Mouse (Mus musculus) left cerebral cortex, adult 8-10 months (tissue): ENCODE measurements at regions not wholly inside any gene's neighbourhood (a gene's known extent, or its start where the extent isn't known, plus 50 kb on each side); places are given as distances from the start of the nearest gene placed in this dataset.

Experiments
- DNase-seq, 2 experiments: peaks; one replicate each; pipeline ENCODE4 v3.0.0; 2022; ENCODE audit warnings: low spot score in 2 of 2

- no peak for DNase-seq
Measured at GRCm38 (mm10) chr3:41307400-41308028, 224.7 kb upstream of the Pgrmc2 start.

GRCm38 (mm10) chr3:41302805-41303204, 220.0 kb upstream of the Pgrmc2 start:
- no peak for DNase-seq

GRCm38 (mm10) chr3:41298776-41299175, 215.9 kb upstream of the Pgrmc2 start:
- DNase-seq, result no peak

- DNase-seq, result no peak
Measured at GRCm38 (mm10) chr3:41296152-41296809, 213.4 kb upstream of the Pgrmc2 start.

- DNase-seq, result no peak
Measured at GRCm38 (mm10) chr3:41295150-41295549, 212.3 kb upstream of the Pgrmc2 start.

- DNase-seq, result no peak
Measured at GRCm38 (mm10) chr3:41290535-41291307, 207.9 kb upstream of the Pgrmc2 start.

- DNase-seq, result no peak
Measured at GRCm38 (mm10) chr3:41288735-41289134, 205.9 kb upstream of the Pgrmc2 start.

- no peak for DNase-seq
Measured at GRCm38 (mm10) chr3:41288066-41288465, 205.2 kb upstream of the Pgrmc2 start.

GRCm38 (mm10) chr3:41285336-41285735, 202.5 kb upstream of the Pgrmc2 start:
- no peak for DNase-seq

GRCm38 (mm10) chr3:41284897-41285296, 202.1 kb upstream of the Pgrmc2 start:
- DNase-seq, result peak in 1 of 2 experiments; percentile 15

- DNase-seq, result no peak
Measured at GRCm38 (mm10) chr3:41282431-41283037, 199.7 kb upstream of the Pgrmc2 start.

- DNase-seq, result no peak
Measured at GRCm38 (mm10) chr3:41276096-41276495, 193.2 kb upstream of the Pgrmc2 start.

GRCm38 (mm10) chr3:41268516-41268915, 185.7 kb upstream of the Pgrmc2 start:
- DNase-seq, result no peak

GRCm38 (mm10) chr3:41266216-41266615, 183.4 kb upstream of the Pgrmc2 start:
- no peak for DNase-seq

GRCm38 (mm10) chr3:41265399-41265798, 182.6 kb upstream of the Pgrmc2 start:
- DNase-seq, result no peak

GRCm38 (mm10) chr3:41258291-41258690, 175.4 kb upstream of the Pgrmc2 start:
- no peak for DNase-seq

GRCm38 (mm10) chr3:41244960-41245359, 162.1 kb upstream of the Pgrmc2 start:
- no peak for DNase-seq

- no peak for DNase-seq
Measured at GRCm38 (mm10) chr3:41241856-41242552, 159.2 kb upstream of the Pgrmc2 start.

GRCm38 (mm10) chr3:41239801-41240200, 157.0 kb upstream of the Pgrmc2 start:
- no peak for DNase-seq

- DNase-seq, result no peak
Measured at GRCm38 (mm10) chr3:41239246-41239645, 156.4 kb upstream of the Pgrmc2 start.

- no peak for DNase-seq
Measured at GRCm38 (mm10) chr3:41238046-41238445, 155.2 kb upstream of the Pgrmc2 start.
